Mouse (Mus musculus) retina, embryonic 14.5 days (tissue): ENCODE results near the gene Zc3h7a.
"Not testable (repeated sequence)": the region's sequence is repeated elsewhere in the genome, so short reads cannot be mapped to it uniquely, and the experiment has no call there.

ENCODE experiments used
- DNase-seq: peaks from one replicate; pipeline ENCODE4 v3.0.0-alpha.2; 2015; ENCODE audit warnings: low spot score

Gene Zc3h7a

DNA sequence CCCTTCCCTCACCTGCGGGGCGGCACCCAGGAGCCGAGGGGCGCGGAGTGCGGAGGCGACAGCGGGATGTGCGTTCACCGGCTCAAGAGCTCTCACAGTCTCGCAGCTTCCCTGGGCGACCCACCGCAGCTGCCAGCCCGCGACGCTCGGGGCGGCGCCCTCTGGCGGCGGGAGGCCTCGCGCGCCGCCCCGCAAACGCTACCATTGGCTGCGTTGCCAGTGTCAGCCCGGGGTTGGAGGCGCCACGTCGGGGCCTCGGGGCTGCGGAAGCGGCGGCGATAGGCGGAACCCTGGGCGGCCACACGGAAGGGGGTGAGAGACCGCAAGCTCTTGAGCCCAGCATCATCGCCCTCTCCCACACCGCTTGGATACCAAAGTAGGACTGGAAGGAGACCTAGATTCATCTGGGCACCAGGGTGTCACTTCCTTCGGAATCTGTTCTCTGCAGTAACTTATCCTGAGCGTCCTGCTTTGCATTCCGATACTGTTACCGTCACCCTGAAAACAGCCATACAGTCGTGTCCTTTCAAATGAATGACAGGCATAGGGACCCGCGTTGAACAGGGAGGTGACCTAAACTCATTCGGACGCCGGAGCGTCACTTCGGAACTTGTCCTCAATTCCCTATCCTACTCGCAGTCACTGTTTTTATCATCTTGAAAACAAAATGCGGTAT, at the start of gene Zc3h7a:
Gene Zc3h7a (minus strand): TSS at position 186 of the 676 bp plus-strand sequence.
- peak; percentile 91 for DNase-seq

DNA sequence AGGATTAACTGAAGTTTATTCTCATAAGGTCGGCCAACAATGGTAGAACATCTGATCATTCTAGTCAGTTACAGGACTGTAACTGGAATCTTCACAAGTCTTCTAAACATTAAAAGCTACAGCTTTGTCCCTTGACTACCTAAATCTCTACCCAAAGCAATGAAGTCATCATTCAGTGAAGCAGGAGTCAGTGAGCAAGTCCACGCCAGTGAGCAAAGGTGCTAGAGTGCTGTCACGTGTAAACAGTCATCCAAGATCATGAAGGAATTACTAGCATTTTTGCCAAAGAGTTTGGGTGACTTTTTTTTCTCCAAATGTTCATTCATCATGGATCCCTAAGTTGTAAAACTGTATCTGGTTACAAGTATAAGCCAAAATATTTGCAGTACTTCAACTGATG, 41.6 kb upstream of the Zc3h7a start:
- DNase-seq = no peak

DNA sequence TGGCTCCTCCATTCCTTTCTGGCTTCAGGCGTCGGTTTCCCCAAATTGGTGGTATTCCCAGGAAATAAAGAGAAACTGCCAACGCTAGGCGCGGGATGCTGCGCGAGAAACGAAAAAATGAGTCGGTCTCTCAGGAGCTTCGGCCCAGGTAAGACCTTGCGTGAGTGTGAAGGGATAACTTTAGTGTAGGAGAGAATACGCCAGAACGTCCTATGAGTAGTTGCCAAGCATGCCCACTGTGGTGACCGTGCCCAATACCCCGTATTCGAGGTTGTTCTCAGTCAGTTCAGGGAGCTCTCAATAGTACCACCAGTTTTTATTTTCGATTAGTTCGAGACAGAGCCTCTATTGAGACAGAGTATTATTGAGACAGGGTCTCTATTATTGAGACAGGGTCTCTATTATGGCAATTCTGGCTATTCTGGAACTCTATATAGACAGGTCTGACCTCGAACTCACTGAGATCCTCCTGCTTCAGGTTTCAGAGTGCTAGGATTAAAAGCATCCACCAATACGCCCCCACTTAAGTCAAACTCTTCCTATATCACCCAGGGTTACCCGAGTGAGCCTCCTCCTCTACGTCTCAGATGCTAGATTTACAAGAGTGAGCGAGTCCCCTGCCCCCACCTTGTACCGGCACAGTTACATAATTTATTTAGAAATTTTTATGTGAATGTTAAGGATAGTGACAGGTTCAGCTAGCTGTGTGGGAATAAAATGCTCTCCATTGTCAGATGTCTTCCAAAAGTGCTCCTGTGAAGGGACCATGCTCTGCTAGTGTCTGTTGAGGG, 27.6 kb upstream of the Zc3h7a start:
- no peak for DNase-seq

DNA sequence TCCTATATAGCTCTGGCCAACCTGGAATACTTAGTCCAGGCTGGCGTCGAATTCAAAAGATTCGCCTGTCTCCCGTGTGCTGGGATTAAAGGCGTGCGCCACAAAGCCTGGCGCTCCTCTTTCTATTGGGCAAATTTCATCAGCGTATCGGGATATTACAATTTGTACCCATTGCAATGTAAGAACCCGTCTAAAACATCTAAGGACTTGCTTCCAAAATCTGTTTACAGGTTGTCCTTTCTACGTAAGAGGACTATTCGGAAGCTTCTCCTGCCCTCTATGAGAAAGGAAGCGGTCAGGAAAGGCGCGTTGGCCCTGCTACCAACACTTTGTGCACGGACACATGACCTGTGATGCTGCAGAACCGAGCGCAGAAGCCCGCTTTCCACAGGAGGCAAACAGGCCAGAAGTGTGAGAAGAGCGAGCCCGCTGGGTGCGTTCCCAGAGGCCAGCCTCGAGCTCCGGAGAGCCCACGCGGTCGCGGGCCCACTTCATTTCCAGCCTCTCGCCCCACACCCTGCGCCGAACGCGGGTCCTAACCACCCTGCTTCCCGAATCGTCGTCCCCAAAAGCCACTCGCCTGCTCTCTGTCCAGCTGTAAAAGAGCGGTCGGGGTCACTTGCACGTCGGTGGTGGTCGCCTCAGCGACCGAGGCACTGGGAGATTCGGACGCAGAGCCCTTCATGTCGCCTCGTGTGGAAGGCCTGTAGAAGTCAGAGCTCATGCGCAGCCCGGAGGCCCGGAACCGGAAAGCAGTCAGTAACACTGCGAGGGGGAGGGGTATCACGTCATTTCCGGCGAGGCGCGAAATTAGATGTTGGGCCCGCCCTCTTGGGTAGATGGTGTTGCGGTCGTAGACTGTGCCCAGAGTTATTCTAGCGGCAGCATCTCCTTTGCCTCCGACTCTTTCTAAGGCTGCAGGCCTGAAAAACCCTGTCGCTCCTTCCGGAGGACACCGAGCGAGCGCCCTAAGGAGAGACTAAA, 26.7 kb upstream of the Zc3h7a start, which contains the start of gene Rsl1d1:
Gene Rsl1d1 (minus strand): TSS at position 761 of the 984 bp plus-strand sequence.
- DNase-seq = peak; percentile 98

DNA sequence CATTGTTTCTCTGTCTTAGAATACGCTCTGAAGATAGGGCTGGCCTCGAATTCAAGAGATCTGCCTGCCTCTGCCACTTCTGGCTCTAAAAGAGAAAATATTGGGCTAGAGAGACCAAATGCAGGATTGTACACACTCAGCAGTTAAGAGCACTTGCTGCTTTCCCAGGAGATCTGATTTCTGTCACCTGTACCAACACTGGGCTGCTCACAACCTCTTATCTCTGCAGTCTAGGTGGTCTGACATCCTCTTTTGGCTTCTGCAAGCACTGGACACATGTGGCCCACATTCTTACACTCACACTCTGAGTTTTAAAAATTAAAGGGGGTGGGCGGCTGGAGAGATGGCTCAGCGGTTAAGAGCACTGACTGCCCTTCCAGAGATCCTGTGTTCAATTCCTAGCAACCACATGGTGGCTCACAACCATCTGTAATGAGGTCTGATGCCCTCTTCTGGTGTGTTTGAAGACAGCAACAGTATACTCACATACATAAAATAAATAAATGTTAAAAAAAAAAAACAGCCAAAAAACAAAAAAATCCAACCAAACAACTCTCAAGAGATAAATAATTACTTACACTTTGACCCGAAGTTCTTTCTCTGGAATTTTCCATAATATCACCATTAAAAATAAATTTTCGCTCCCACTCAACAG, 25.7 kb upstream of the Zc3h7a start:
- no peak for DNase-seq

DNA sequence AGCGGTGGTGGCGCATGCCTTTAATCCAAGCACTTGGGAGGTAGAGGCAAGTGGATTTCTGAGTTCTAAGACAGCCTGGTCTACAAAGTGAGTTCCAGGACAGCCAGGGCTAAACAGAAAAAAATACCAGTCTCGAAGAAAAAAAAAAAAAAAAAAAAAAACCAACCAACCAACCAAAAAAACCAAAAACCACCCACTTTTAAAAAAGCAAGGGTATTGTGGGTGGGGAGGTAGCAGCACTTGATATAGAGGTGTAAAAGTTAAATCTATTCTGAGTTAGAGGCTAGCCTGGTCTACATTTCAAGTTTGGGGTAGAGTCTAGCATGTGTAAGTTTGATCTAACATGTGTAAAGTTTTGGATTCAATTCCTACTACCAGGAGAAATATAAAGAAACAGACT, 24.1 kb upstream of the Zc3h7a start:
- no peak for DNase-seq

DNA sequence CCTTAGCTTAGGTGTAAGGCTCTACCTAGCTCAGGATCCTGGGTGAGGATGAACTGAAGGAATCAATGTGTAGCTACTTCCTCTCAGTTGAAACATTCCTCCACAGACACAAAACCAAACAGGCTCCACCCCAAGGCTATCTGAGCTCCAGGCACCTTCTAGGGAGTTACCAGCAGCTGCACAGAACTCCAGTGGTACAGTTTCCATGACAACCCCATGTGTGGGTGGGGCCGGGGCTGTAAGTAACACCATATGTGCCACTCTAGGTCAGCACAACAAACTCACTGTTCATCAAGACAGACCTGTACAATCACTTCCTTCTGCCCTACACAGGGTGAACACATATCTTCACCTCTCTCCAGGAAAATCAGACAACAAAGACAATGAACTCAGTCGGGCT, 22.3 kb upstream of the Zc3h7a start:
- DNase-seq = no peak

DNA sequence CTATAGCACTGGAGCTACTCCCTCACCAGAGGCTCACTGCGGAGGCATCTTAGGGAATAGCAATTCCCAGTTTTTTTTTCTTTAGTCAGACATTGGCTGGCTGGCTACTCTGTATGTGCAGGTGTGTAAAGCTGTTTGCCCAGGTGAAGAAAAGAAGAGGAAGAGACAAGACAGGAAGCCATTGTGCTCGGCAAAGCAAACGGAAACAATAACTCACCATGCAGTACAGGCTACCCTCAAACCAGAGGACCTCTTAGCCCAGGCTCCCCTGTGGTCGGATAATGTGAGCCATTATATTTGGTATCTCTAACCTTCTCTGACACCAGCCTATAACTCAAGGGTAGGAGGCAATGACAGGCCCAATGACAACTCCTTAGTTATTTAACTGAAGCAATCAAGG, 20.9 kb upstream of the Zc3h7a start:
- no peak for DNase-seq

DNA sequence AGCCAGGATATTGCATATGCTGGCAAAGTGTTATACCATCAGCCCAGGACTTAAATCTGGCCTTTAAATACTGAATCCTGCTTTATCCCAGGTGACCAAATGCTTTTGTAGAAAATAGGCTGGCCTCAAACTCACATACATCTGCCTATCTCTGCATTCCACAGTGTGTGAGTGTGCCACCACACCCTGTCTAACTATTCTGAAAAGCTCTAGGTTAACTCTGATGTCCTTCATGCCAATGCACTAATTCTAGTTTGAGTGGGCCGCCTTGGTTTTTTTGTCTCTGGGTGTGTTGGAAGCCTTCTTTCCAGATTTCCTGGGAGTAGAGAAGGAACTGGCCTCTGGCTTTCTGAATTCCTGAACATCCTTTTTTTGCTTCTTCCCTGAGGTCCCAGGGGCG, 17.0 kb upstream of the Zc3h7a start:
- no peak for DNase-seq

DNA sequence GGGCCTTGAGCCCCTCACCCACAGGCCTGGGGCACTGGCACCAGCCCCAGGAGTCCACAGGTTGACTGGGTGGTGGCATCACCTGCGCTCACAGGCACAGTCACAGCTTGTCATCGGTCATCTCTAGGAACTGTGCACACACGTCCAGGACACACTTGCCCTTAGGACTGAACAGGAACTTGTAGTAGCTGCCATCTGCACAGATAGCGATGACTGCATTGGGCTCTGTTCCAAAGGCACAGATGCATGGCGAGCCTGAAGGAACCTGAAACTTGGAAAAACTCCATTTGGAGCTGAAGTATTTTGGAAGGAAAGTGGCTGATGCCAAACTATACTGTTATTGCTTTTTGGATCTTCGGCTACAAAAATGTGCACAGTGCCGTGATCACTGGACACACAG, 14.0 kb upstream of the Zc3h7a start:
- no peak for DNase-seq

DNA sequence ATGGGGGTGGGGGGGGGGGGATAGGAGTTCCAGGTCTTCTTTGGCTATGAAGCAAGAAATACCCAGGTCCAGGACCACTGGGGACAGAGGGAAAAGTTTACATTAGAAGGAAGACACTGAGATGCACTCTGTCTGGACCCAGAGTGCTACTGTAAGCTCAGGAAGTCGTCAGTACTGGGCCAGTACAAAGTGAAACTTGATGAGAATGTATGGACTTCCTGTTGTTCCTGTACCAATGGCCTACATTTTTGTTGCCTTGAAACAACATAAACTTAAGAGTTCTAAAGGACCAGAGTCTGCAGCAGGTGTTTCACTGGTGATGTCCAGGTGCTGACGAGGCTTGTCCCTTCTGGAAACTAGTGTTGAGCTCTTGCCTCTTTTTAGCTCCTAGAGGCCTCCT, 1.2 kb upstream of the Zc3h7a start:
- no peak for DNase-seq

DNA sequence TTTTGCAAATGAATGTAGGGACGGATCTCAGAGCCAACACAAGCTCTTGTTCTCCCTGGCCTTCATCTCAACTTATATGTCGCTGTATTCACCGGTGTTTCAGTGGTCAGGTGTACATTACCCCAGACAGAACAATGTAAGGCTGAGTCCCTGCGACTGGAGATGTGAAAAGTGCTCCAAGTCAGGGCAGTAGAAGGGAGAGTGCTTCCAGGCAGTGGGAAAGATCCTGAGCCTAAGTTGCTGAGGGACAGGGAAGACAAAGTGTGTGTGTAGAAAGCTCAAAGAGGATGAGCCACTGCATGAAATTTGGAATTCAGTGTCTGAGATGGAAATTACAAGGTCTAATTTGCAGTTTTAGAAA, 671 bp upstream of the Zc3h7a start:
- no peak for DNase-seq

DNA sequence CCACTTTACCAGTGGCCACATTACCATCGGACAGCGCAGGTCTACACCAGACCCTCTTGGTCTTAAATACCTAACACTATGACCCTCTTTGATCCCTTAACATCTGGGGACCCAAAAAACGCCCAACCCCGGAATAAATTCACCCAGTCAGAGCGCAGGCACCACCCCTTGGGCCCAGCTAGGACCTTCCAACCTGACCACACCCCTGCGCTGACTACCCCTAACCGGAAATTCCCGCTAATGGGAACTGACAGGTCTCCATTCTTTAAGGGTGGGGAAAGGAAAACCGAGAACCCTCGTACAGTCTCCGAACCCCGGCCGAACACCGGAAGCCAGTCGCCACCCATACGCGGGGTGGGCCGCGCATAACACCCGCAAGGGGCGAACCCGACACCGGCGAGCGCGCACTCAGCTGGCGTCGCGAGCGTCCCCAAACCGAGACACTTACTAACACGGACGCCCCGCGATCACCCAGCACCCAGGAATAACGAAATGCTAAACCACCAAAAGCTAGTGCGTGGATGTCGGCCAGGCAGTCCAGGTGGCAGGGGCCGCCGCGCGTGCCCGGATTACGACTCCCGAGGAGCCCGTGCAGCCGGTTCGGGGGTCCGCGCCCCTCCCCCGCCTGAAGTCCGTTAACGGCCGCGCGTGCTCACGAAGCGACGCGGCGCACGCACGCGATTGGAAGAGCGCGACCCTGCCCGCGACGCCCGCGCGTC, 545 bp downstream of the Zc3h7a start:
- DNase-seq = peak; percentile 84

DNA sequence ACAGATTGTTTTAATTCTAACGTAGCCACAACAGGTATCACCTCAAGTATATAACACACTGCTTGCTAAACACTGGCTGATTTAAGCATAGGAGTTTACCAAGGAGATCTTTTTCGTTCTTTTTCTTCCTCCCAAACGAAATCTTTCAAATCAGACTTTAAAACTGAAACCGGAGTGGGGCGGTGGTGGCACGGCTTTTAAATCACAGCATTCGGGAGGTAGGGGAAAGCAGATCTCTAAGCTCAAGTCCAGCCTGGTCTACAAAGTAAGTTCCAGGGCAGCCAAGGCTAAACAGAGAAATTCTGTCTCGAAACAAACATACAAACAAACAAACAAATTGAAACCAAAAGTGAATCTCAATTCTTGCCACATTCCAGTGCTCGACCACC, 1.1 kb downstream of the Zc3h7a start:
- DNase-seq = no peak

DNA sequence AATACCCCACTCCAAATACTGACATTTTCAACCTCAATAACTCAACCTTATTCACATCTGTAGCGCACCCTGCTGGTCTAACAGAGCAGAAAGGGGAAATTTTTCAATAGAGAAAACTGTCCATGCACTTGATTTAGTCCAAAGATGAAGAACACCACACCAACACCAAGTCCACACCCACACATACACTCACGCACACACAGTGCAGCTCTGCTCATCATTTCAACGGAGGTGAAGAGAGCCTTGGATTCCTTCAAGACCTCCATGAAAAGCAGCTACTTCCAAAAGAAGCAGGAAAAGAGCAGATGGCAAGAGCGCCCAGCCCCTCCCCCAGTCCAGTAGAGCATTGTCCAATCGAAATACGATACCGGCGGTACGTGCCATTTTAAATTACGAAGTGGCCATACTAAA, 1.5 kb downstream of the Zc3h7a start:
- peak; percentile 77 for DNase-seq

DNA sequence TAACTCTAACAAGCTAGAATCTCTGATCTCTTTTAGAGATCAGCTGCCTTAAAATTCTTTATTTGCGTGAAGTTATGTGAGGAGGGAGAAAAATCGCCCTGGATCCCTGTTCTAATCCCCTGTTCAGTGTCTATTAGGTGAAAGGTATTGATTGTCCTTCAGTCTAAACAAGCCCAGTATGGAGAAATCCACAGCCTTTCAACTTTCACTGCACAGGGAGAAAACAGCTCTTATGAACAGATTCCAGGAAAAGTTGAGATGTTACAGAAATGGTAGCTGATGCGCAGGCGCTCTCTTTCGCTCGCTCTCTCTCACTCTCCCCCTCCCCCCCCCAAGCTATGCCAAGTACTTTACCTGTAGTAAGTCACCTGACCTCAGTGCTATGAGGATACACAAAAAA, 4.5 kb downstream of the Zc3h7a start:
- no peak for DNase-seq

DNA sequence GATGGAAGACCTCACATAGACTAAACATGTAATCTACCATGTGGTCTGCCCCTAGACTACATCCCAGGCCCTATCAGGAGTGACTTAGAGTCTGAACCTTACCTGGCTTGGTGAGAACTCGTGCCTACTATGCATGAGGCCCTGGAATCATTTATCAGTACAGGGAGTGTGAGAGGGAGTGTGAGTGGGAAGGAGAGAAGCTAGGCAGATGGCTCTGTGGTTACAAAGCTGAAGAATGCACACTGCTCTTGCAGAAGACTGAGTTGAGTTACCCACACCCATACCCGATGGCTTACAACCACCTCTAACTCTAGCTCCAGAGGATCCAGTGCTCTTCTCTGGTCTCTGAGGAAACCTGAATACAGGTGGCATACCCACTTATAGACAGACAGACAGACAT, 9.8 kb downstream of the Zc3h7a start:
- no peak for DNase-seq

DNA sequence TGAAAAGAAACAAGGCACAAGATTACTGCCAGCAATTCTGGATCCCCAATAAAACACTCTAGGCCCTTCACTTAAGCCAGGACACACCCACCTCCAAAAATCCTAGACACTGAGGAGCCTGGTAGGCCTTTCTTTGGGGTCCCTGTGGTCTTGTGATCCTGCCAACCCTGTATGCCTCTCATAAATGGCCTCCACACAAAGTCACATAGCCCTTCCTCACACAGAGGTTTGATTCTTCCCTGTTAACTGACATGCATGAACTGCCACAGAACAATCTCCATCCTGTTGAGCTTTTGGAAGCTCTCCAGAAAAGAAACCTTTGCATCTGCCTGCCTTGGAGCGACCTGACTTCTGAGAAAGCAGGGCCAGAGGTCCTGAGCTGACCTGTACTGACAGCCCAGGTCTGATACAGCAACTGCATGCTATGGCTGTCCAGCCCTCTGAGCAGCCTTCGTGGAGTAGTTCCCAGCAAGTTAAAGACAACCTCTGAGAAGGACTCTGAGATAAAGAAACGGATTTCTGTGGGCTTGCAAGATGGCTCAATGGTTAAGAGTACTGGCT, 11.4 kb downstream of the Zc3h7a start:
- no peak for DNase-seq

DNA sequence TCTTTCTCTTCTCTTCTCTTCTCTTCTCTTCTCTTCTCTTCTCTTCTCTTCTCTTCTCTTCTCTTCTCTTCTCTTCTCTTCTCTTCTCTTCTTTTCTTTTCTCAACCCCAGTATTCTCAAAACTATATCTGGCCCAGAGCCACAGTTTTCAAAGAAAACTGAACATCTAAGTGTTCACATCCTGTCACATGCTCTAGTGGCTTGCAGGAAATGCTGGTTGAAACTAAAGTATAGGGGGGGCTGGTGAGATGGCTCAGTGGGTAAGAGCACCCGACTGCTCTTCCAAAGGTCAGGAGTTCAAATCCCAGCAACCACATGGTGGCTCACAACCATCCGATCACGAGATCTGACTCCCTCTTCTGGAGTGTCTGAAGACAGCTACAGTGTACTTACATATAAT, 18.5 kb downstream of the Zc3h7a start:
- DNase-seq = not testable (repeated sequence)

DNA sequence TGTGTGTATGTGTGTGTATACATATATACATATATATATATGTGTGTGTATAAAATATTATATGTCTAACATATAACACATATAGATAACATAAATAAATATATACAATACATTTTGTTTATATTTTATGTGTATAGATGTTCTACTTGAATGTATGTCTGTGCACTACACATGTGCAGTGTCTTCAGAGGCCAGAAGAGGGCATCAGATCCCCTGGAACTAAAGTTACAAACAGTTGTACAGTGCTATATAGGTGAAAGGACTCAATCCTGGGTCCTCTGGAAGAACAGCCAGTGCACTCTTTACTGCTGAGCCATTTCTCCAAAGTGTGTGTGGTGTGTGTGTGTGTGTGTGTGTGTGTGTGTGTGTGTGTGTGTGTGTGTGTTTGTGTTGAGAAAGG, 21.7 kb downstream of the Zc3h7a start:
- DNase-seq = no peak
